Mouse (Mus musculus) heart, adult 8-10 months (tissue): Measurements from ENCODE around the gene Klhl18. TPM values are rescaled to one million over a fixed set of nuclear protein-coding genes. Genes with fewer than 3 reads are reported as not detected.

Experiments
- total RNA-seq, 4 experiments: library from RNA; stranded (reverse); gene quantifications; 2 replicates each; pipeline ENCODE4 v1.2.4; 2022

Klhl18 gene
- total RNA-seq, 4 experiments from 2014 or later, result 9.2 to 14.6 (median 11.1) TPM

Other genes with a start within 250 kb of the Klhl18 start
- under 1 TPM; 0.12 to 0.41 (median 0.19) TPM for gene Cspg5, start 232.9 kb downstream of the Klhl18 start, total RNA-seq
- gene Elp6, start 171.5 kb downstream of the Klhl18 start, total RNA-seq, result 1 to 10 TPM; 2.6 to 3.3 (median 3.1) TPM
- 10 to 100 TPM; 23.7 to 34.9 (median 29.3) TPM for gene Scap, start 143.4 kb downstream of the Klhl18 start, total RNA-seq
- gene Ptpn23, start 68.5 kb downstream of the Klhl18 start, total RNA-seq, result 10 to 100 TPM; 12.9 to 17.1 (median 14.5) TPM
- 1 to 10 TPM in 1 of 4 experiments, not detected in 3; 3.0 TPM for gene Ngp, start 56.9 kb downstream of the Klhl18 start, total RNA-seq
- gene Kif9, start 264 bp upstream of the Klhl18 start, total RNA-seq, result under 1 TPM; 0.14 to 0.31 (median 0.20) TPM
- 10 to 100 TPM; 32.6 to 44.5 (median 36.5) TPM for gene Setd2, start 55.9 kb upstream of the Klhl18 start, total RNA-seq
- gene Nradd, start 147.8 kb upstream of the Klhl18 start, total RNA-seq, result 1 to 10 TPM in 2 of 4 experiments, under 1 TPM in 2; 0.79 to 1.4 (median 0.97) TPM
- 10 to 100 TPM in 1 of 4 experiments, 1 to 10 TPM in 3; 5.8 to 10.8 (median 8.5) TPM for gene Nbeal2, start 177.5 kb upstream of the Klhl18 start, total RNA-seq
- gene Ccdc12, start 179.8 kb upstream of the Klhl18 start, total RNA-seq, result 10 to 100 TPM; 56.2 to 69.2 (median 65.3) TPM